Mouse (Mus musculus) limb, embryonic 10.5 days (tissue): Measurements from ENCODE around the gene Zfp467. TPM values are rescaled to one million over a fixed set of nuclear protein-coding genes. Genes with fewer than 3 reads are reported as not detected.

ENCODE experiments used
- DNase-seq: peaks from one replicate; pipeline ENCODE4 v3.0.0-alpha.2; 2017; ENCODE audit warnings: low spot score
- H3K27ac ChIP-seq: fragments of 300-500 bp; sonication (generic); 2 replicates; pipeline ENCODE4 v1.5.1; 2016; ENCODE audit warnings: mild to moderate bottlenecking
- H3K27me3 ChIP-seq: fragments of 300-500 bp; sonication (generic); 2 replicates; pipeline ENCODE4 v1.6.1; 2016; ENCODE audit warnings: low read depth, mild to moderate bottlenecking; ENCODE audit not compliant: poor library complexity, severe bottlenecking
- H3K36me3 ChIP-seq: fragments of 300-500 bp; sonication (generic); 2 replicates; pipeline ENCODE4 v1.6.1; 2016; ENCODE audit warnings: mild to moderate bottlenecking, moderate library complexity
- H3K4me1 ChIP-seq: fragments of 300-500 bp; sonication (generic); 2 replicates; pipeline ENCODE4 v1.6.1; 2016
- H3K4me3 ChIP-seq: fragments of 300-500 bp; sonication (generic); 2 replicates; pipeline ENCODE4 v1.5.1; 2016; ENCODE audit warnings: mild to moderate bottlenecking, moderate library complexity
- H3K9me3 ChIP-seq: fragments of 300-500 bp; sonication (generic); replicated peaks from 2 replicates; pipeline ENCODE4 v1.6.1; 2016; ENCODE audit warnings: mild to moderate bottlenecking
- WGBS: fragments of 180-500 bp; shearing (Covaris S2); methylation state at CpG from one replicate; pipeline ENCODE4 v1.1.7; 2016; 5-methylcytosine and 5-hydroxymethylcytosine counted together
- polyA plus RNA-seq: library from polyadenylated mRNA; unstranded; fragments of >200 nt; fragmentation: Nextera tagmentation; extraction: Ambion mirVana; gene quantifications from 2 replicates; pipeline ENCODE4 v1.2.1, GENCODE M21; 2016

Gene Zfp467
- polyA plus RNA-seq, 1 experiment from 2014 or later, result 19.6 TPM

- Histone ChIP-seq H3K4me1 (no peaks in the 10 kb centered on the region), H3K27me3 (no peaks in the 10 kb centered on the region), H3K4me3 (no peak overlapping the region), H3K36me3 (peaks cover 92% of the 10 kb centered on the region), H3K27ac (no peak overlapping the region), H3K9me3 (no peaks in the 10 kb centered on the region)
- 91% methylated on average over 1 of the region's 1 CpGs for WGBS
- DNase-seq, result peak; percentile 15
Observed at GRCm38 (mm10) chr6:48414886-48415285, 30.7 kb downstream of the Zfp467 start.

- no peaks in the 10 kb centered on the region for H3K9me3 ChIP-seq
- WGBS, result 90% methylated on average over 10 of the region's 10 CpGs
Observed at GRCm38 (mm10) chr6:48413081-48413480, 32.5 kb downstream of the Zfp467 start.

DNA sequence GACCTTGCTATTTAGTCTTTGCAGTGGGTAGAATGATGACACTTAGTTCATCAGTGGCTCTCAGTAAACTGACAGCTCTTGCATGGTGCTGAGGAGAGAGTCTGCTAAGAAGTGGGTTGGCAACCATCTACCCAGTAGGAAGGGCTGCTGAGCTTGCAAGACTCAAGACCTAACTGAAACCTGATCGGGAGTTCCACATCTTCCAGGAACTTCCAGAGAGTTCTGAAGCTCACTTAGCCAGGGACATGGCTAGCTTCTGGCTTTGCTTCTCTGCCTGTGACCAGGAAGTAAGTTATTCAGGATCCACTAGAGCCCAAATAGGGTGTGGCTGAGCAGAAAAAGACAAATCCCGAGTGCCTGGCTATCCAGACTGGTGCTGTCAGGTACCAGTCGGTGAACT is 33.0 kb downstream of the Zfp467 start:
- Histone ChIP-seq H3K27ac (no peak overlapping the region), H3K9me3 (no peaks in the 10 kb centered on the region), H3K4me3 (no peak overlapping the region), H3K4me1 (no peaks in the 10 kb centered on the region), H3K27me3 (no peaks in the 10 kb centered on the region), H3K36me3 (peaks cover 100% of the 10 kb centered on the region)
- WGBS, result 82% methylated on average over 3 of the region's 3 CpGs
- DNase-seq, result no peak

More at GRCm38 (mm10) chr6:48413081-48413480, 32.5 kb downstream of the Zfp467 start:
- peak; percentile 25 for DNase-seq
- Histone ChIP-seq H3K36me3 (peaks cover 99% of the 10 kb centered on the region), H3K27ac (no peak overlapping the region), H3K4me3 (no peak overlapping the region), H3K4me1 (no peaks in the 10 kb centered on the region), H3K27me3 (no peaks in the 10 kb centered on the region)

GRCm38 (mm10) chr6:48412147-48412546 is 33.5 kb downstream of the Zfp467 start:
- Histone ChIP-seq H3K36me3 (peaks cover 100% of the 10 kb centered on the region), H3K9me3 (no peaks in the 10 kb centered on the region), H3K27me3 (no peaks in the 10 kb centered on the region), H3K4me3 (no peak overlapping the region), H3K27ac (no peak overlapping the region), H3K4me1 (no peaks in the 10 kb centered on the region)
- 92% methylated on average over 4 of the region's 4 CpGs for WGBS
- DNase-seq, result peak; percentile 21

GRCm38 (mm10) chr6:48411193-48412092 is 34.2 kb downstream of the Zfp467 start:
- DNase-seq, result peak; percentile 12
- Histone ChIP-seq H3K4me1 (no peaks in the 10 kb centered on the region), H3K9me3 (no peaks in the 10 kb centered on the region), H3K4me3 (no peak overlapping the region), H3K27me3 (no peaks in the 10 kb centered on the region), H3K27ac (no peak overlapping the region), H3K36me3 (peaks cover 100% of the 10 kb centered on the region)
- WGBS, result 88% methylated on average over 6 of the region's 6 CpGs

DNA sequence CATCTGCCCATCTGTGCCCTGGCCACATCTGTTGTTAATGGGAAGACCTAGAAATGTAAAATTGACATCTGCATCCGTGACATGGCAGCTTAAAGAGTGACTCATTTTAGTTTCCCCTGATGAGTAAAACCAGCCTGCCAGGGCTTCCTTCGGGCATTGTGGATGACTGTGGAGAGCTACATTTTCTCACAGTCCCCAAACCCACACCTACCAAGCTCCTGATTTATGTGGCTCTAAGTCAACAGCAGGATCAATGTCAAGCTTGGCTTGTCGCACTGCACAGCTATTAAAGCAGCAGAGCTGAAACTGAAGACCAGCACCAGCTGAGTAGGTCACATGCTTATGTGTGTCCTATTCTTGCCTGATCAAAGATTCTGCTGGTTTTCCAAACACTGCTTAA is 35.1 kb downstream of the Zfp467 start:
- peak; percentile 1 for DNase-seq
- peaks cover 100% of the 10 kb centered on the region for H3K36me3 ChIP-seq

GRCm38 (mm10) chr6:48409726-48410343 is 35.8 kb downstream of the Zfp467 start:
- DNase-seq, result peak; percentile 20
- H3K27me3 ChIP-seq, result no peaks in the 10 kb centered on the region
- WGBS, result 94% methylated on average over 4 of the region's 4 CpGs
- H3K36me3 ChIP-seq, result peaks cover 100% of the 10 kb centered on the region
- no peaks in the 10 kb centered on the region for H3K4me1 ChIP-seq
- H3K27ac ChIP-seq, result no peak overlapping the region
- no peak overlapping the region for H3K4me3 ChIP-seq
- H3K9me3 ChIP-seq, result no peaks in the 10 kb centered on the region

More for the DNA sequence above, 35.1 kb downstream of the Zfp467 start:
- Histone ChIP-seq H3K4me1 (no peaks in the 10 kb centered on the region), H3K4me3 (no peak overlapping the region), H3K27me3 (no peaks in the 10 kb centered on the region), H3K27ac (no peak overlapping the region), H3K9me3 (no peaks in the 10 kb centered on the region)
- WGBS, result 86% methylated on average over 3 of the region's 3 CpGs

DNA sequence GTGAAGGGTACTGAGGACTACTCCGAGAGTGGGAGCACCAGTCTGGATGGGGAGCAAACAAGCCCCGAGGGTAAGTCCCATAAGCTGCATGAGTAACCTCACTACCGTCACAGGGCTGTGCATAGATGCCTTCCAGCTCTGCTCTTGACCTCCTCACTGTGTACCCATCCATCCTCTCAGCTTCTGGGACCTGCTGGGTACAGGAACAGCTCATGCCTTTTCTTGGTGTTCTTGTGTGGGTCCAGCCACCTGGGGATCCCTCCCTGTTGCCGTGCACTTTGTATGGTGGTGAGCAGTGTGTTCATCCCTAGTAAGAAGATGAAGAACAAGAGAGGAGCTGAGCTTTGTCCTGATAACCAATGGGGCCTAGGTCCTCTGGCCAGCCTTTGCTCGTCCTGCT is 41.6 kb downstream of the Zfp467 start:
- 94% methylated on average over 5 of the region's 5 CpGs for WGBS
- Histone ChIP-seq H3K36me3 (peaks cover 69% of the 10 kb centered on the region), H3K27ac (no peak overlapping the region), H3K9me3 (no peaks in the 10 kb centered on the region), H3K4me3 (no peak overlapping the region), H3K4me1 (no peaks in the 10 kb centered on the region), H3K27me3 (no peaks in the 10 kb centered on the region)
- DNase-seq, result peak; percentile 22

- peak; percentile 23 for DNase-seq
- H3K9me3 ChIP-seq, result no peaks in the 10 kb centered on the region
- WGBS, result 95% methylated on average over 5 of the region's 5 CpGs
- no peak overlapping the region for H3K27ac ChIP-seq
- H3K4me3 ChIP-seq, result no peak overlapping the region
- H3K27me3 ChIP-seq, result no peaks in the 10 kb centered on the region
- H3K36me3 ChIP-seq, result peaks cover 37% of the 10 kb centered on the region
- peaks cover 20% of the 10 kb centered on the region for H3K4me1 ChIP-seq
Observed at GRCm38 (mm10) chr6:48399906-48400305, 45.7 kb downstream of the Zfp467 start.

GRCm38 (mm10) chr6:48397336-48397735 is 48.3 kb downstream of the Zfp467 start:
- no peak overlapping the region for H3K4me3 ChIP-seq

GRCm38 (mm10) chr6:48396686-48397085 is 48.9 kb downstream of the Zfp467 start:
- peak; percentile 23 for DNase-seq
- Histone ChIP-seq H3K27me3 (no peaks in the 10 kb centered on the region), H3K4me1 (peaks cover 22% of the 10 kb centered on the region), H3K27ac (no peak overlapping the region), H3K4me3 (peak overlapping the region; percentile 75), H3K36me3 (peaks cover 13% of the 10 kb centered on the region), H3K9me3 (no peaks in the 10 kb centered on the region)
- 100% methylated on average over 1 of the region's 1 CpGs for WGBS

More at GRCm38 (mm10) chr6:48397336-48397735, 48.3 kb downstream of the Zfp467 start:
- no peak overlapping the region for H3K27ac ChIP-seq
- H3K36me3 ChIP-seq, result peaks cover 14% of the 10 kb centered on the region
- WGBS, result 68% methylated on average over 4 of the region's 4 CpGs
- DNase-seq, result peak; percentile 28
- peaks cover 22% of the 10 kb centered on the region for H3K4me1 ChIP-seq
- H3K27me3 ChIP-seq, result no peaks in the 10 kb centered on the region
- H3K9me3 ChIP-seq, result no peaks in the 10 kb centered on the region

DNA sequence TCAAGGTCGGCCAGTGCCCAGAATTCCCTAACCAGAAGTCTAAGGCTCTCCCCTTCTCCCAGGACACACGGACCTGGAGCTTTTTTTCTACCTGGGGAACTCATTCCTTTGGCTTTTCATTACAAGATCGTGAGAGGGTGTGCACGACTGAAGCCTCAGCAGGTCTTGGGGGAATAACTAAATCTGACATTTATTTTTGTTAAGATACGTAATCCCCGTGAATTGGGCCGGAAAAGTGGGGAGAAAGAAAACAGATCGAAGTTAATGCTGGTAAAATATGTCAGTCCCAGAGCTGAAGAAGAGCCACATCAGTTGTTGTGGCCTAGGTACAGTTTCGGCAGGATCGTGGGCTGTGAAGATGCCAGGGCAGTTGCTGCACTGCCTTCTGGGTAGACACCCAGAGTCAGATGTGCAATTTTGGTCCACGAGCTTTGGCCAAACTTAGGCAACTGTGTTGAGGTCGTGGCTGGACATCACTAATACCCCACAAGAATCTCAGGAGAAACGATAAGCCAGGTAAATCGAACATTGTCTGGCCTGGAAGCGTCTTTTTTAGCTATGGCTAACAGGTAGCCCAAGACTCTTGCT is 49.5 kb downstream of the Zfp467 start:
- no peaks in the 10 kb centered on the region for H3K27me3 ChIP-seq
- peaks cover 22% of the 10 kb centered on the region for H3K4me1 ChIP-seq
- peaks cover 11% of the 10 kb centered on the region; the same call in 1 of the 2 replicates for H3K36me3 ChIP-seq
- no peaks in the 10 kb centered on the region for H3K9me3 ChIP-seq
- peak overlapping the region; percentile 75 for H3K4me3 ChIP-seq
- peak overlapping the region; percentile 93 for H3K27ac ChIP-seq
- DNase-seq, result no peak
- WGBS, result 36% methylated on average over 15 of the region's 15 CpGs
